Mouse (Mus musculus) stomach, postnatal 0 days (tissue): ENCODE results near the gene Ncf1. TPM values are rescaled to one million over a fixed set of nuclear protein-coding genes. Genes with fewer than 3 reads are reported as not detected.

Source experiments
- ATAC-seq: fragments of 200-750 bp; cut with Nextera tagmentation; 2 replicates; pipeline ENCODE4 v1.8.0; 2017; ENCODE audit not compliant: low FRiP score, low TSS enrichment
- DNase-seq: peaks from one replicate; pipeline ENCODE4 v3.0.0-alpha.2; 2016; ENCODE audit warnings: low spot score
- H3K27ac ChIP-seq: fragments of 300-500 bp; sonication (generic); replicated peaks from 2 replicates; pipeline ENCODE4 v1.5.1; 2014; ENCODE audit warnings: mild to moderate bottlenecking, control low read depth
- H3K27me3 ChIP-seq: fragments of 300-500 bp; sonication (generic); 2 replicates; pipeline ENCODE4 v1.6.1; 2014; ENCODE audit warnings: low read length; ENCODE audit not compliant: control insufficient read depth, insufficient read depth
- H3K36me3 ChIP-seq: fragments of 300-500 bp; sonication (generic); 2 replicates; pipeline ENCODE4 v1.6.1; 2014; ENCODE audit warnings: low read length, mixed read lengths; ENCODE audit not compliant: control insufficient read depth, insufficient read depth
- H3K4me1 ChIP-seq: fragments of 300-500 bp; sonication (generic); replicated peaks from 2 replicates; pipeline ENCODE4 v1.6.1; 2014; ENCODE audit warnings: antibody characterized with exemption; ENCODE audit not compliant: control insufficient read depth, insufficient read depth
- H3K4me2 ChIP-seq: fragments of 300-500 bp; sonication (generic); replicated peaks from 2 replicates; pipeline ENCODE4 v1.6.1; 2014; ENCODE audit warnings: low read depth, mild to moderate bottlenecking, control low read depth, moderate library complexity
- H3K4me3 ChIP-seq: fragments of 300-500 bp; sonication (generic); 2 replicates; pipeline ENCODE4 v1.5.1; 2014; ENCODE audit warnings: low read depth, low read length, control low read depth
- H3K9ac ChIP-seq: fragments of 300-500 bp; sonication (generic); 2 replicates; pipeline ENCODE4 v1.6.1; 2014; ENCODE audit warnings: mild to moderate bottlenecking, low read length, control low read depth, mixed read lengths
- H3K9me3 ChIP-seq: fragments of 300-500 bp; sonication (generic); 2 replicates; pipeline ENCODE4 v1.6.1; 2016; ENCODE audit warnings: low read length; ENCODE audit not compliant: control insufficient read depth
- CTCF ChIP-seq: IDR thresholded peaks from 2 replicates; pipeline ENCODE4 v1.5.1; 2016; ENCODE audit warnings: antibody characterized with exemption, low read depth, mild to moderate bottlenecking, moderate library complexity
- EP300 ChIP-seq: optimal IDR thresholded peaks from 2 replicates; pipeline ENCODE3; 2016; ENCODE audit warnings: antibody characterized with exemption
- WGBS: fragments of 180-500 bp; shearing (Covaris S2); extraction: QIAGEN DNeasy Blood & Tissue Kit; methylation state at CpG from one replicate; pipeline ENCODE4 v1.1.7; 2014; 5-methylcytosine and 5-hydroxymethylcytosine counted together
- polyA plus RNA-seq: library from polyadenylated mRNA; unstranded; fragments of >200 nt; fragmentation: Nextera tagmentation; extraction: Ambion mirVana; gene quantifications from 2 replicates; pipeline ENCODE4 v1.2.1, GENCODE M21; 2015

Gene Ncf1
- polyA plus RNA-seq, 1 experiment from 2014 or later = 2.4 TPM

DNA sequence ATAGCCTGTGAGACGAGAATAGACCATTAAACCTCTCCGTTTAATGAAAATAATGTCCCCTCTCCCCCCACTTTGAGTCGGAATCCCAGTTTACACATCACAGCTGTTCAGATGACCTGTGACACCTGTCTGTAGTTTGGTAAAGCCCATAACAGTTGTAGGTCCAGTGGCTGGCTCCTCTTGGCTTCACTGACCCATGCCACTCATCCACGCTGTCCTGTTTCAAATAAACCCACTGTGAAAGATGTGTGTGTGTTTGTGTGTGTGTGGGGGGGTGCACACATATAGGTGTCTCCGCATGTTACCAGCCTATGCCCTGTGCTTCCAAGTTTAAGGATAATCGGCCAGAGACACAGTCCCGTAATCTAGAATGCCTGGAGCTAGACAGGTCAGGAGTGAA, 11.5 kb downstream of the Ncf1 start:
- Histone ChIP-seq H3K27me3 (no peaks in the 10 kb centered on the region), H3K9me3 (no peaks in the 10 kb centered on the region), H3K4me1 (no peaks in the 10 kb centered on the region), H3K4me2 (no peak overlapping the region), H3K27ac (no peak overlapping the region), H3K36me3 (no peaks in the 10 kb centered on the region), H3K9ac (no peak overlapping the region), H3K4me3 (no peak overlapping the region)
- TF ChIP-seq CTCF (no peak), EP300 (no peak)
- DNase-seq = no peak
- no peak for ATAC-seq
- WGBS = 76% methylated on average over 7 of the region's 7 CpGs

- Histone ChIP-seq H3K4me1 (no peaks in the 10 kb centered on the region), H3K27ac (no peak overlapping the region), H3K9me3 (no peaks in the 10 kb centered on the region), H3K36me3 (no peaks in the 10 kb centered on the region), H3K27me3 (no peaks in the 10 kb centered on the region), H3K4me2 (no peak overlapping the region), H3K9ac (no peak overlapping the region; the same call in 1 of the 2 replicates), H3K4me3 (no peak overlapping the region)
- WGBS = 58% methylated on average over 12 of the region's 12 CpGs
- no peak for TF ChIP-seq EP300
- TF ChIP-seq CTCF = no peak
- DNase-seq = no peak
- ATAC-seq = no peak
These were observed 15.2 kb downstream of the Ncf1 start for GRCm38 (mm10) chr5:134214021-134214806.

DNA sequence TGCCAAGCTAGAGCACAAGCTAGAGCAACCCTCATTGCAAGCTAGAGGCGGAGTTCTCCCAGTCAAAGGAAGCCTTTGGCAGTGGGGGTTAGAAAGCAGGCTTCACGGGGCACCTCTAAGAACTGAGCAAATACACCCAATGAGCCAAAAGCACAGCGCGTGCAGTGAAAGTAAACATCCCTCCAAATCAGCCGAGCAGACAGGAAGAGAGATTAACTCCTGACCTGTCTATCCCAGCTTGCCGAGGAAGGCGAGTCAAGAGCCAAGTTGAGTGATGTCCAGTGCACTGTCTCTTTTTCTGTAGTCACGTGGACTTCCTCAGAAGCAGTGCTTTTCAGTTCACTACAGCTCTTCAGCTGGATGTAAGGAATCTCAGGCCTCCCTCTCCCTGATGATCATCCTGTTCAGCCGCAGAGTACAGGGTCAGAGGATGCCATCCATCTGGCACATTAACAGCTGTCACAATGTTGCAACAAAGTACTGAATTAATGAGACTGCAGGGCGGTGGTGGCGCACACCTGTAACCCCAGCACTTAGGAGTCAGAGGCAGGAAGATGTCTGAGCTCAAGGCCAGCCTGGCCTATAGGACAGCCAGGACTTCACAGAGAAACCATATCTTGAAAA, 19.4 kb downstream of the Ncf1 start:
- Histone ChIP-seq H3K4me1 (no peaks in the 10 kb centered on the region), H3K4me2 (no peak overlapping the region), H3K9ac (no peak overlapping the region), H3K27ac (no peak overlapping the region), H3K36me3 (no peaks in the 10 kb centered on the region), H3K9me3 (no peaks in the 10 kb centered on the region), H3K4me3 (no peak overlapping the region), H3K27me3 (no peaks in the 10 kb centered on the region)
- TF ChIP-seq EP300 (no peak), CTCF (no peak; the same call in 1 of the 2 replicates)
- 13% methylated on average over 11 of the region's 11 CpGs for WGBS
- peak; percentile 33 for DNase-seq
- peak; percentile 50; the same call in 1 of the 2 replicates for ATAC-seq

- DNase-seq (no peak), ATAC-seq (no peak)
- H3K4me2 ChIP-seq = no peak overlapping the region
- H3K4me1 ChIP-seq = no peaks in the 10 kb centered on the region
- TF ChIP-seq CTCF (no peak), EP300 (no peak)
- H3K36me3 ChIP-seq = no peaks in the 10 kb centered on the region; the same call in 1 of the 2 replicates
- no peak overlapping the region for H3K4me3 ChIP-seq
- no peaks in the 10 kb centered on the region for H3K27me3 ChIP-seq
- H3K27ac ChIP-seq = no peak overlapping the region
- H3K9me3 ChIP-seq = no peaks in the 10 kb centered on the region
- WGBS = 77% methylated on average over 10 of the region's 10 CpGs
- H3K9ac ChIP-seq = no peak overlapping the region
These were observed 22.7 kb downstream of the Ncf1 start for GRCm38 (mm10) chr5:134206721-134207120.

GRCm38 (mm10) chr5:134193664-134194063, 35.8 kb downstream of the Ncf1 start:
- no peaks in the 10 kb centered on the region for H3K27me3 ChIP-seq
- no peak overlapping the region for H3K4me2 ChIP-seq
- H3K9me3 ChIP-seq = no peaks in the 10 kb centered on the region
- no peaks in the 10 kb centered on the region for H3K4me1 ChIP-seq
- DNase-seq (no peak), ATAC-seq (peak; percentile 65)
- no peak overlapping the region for H3K9ac ChIP-seq
- 0 out of 2 replicates have a peak overlapping the region, but pooled peaks have one; percentile 30 for H3K27ac ChIP-seq
- WGBS = 71% methylated on average over 8 of the region's 8 CpGs
- TF ChIP-seq EP300 = no peak
- TF ChIP-seq CTCF = no peak
- H3K4me3 ChIP-seq = no peak overlapping the region
- H3K36me3 ChIP-seq = no peaks in the 10 kb centered on the region; the same call in none of the 2 replicates

- Histone ChIP-seq H3K4me2 (no peak overlapping the region), H3K36me3 (no peaks in the 10 kb centered on the region; the same call in 1 of the 2 replicates), H3K4me3 (no peak overlapping the region), H3K9me3 (no peaks in the 10 kb centered on the region), H3K27me3 (no peaks in the 10 kb centered on the region), H3K9ac (no peak overlapping the region), H3K4me1 (peaks cover under 1% of the 10 kb centered on the region; the same call in 1 of the 2 replicates), H3K27ac (no peak overlapping the region)
- no peak for TF ChIP-seq CTCF
- TF ChIP-seq EP300 = no peak
- ATAC-seq (no peak), DNase-seq (no peak)
- WGBS = 85% methylated on average over 7 of the region's 7 CpGs
These were observed 40.9 kb downstream of the Ncf1 start for GRCm38 (mm10) chr5:134188571-134188970.
